Mouse (Mus musculus) ES-Bruce4 (cell line): Measurements from ENCODE around the gene Men1. TPM values are rescaled to one million over a fixed set of nuclear protein-coding genes. Genes with fewer than 3 reads are reported as not detected.
A peak's percentile ranks its signal among the peaks of the same experiment; 100 is the strongest.

Experiments
- H3K27ac ChIP-seq: 2 replicates; pipeline ENCODE4 v1.5.1; 2012; ENCODE audit warnings: low read length, inconsistent platforms; ENCODE audit not compliant: insufficient read depth
- H3K27me3 ChIP-seq: 2 replicates; pipeline ENCODE4 v1.6.1; 2012; ENCODE audit warnings: mild to moderate bottlenecking, low read length, inconsistent platforms; ENCODE audit not compliant: control insufficient read depth, poor library complexity, insufficient read depth, severe bottlenecking
- H3K36me3 ChIP-seq: 2 replicates; pipeline ENCODE4 v1.6.1; 2012; ENCODE audit warnings: inconsistent platforms, mild to moderate bottlenecking, low read length, moderate library complexity; ENCODE audit not compliant: control insufficient read depth, poor library complexity, insufficient read depth, severe bottlenecking
- H3K4me1 ChIP-seq: one replicate; pipeline ENCODE4 v1.8.1; 2011; ENCODE audit warnings: low read length; ENCODE audit not compliant: control insufficient read depth, insufficient read depth
- H3K4me3 ChIP-seq: 2 replicates; pipeline ENCODE4 v1.5.1; 2011; ENCODE audit warnings: low read depth, mild to moderate bottlenecking, low read length
- H3K9ac ChIP-seq: 2 replicates; pipeline ENCODE4 v1.6.1; 2012; ENCODE audit warnings: low read depth, mild to moderate bottlenecking, inconsistent platforms; ENCODE audit not compliant: poor library complexity, severe bottlenecking
- H3K9me3 ChIP-seq: replicated peaks from 2 replicates; pipeline ENCODE4 v1.6.1; 2012; ENCODE audit warnings: mild to moderate bottlenecking, low read length, inconsistent platforms; ENCODE audit not compliant: control insufficient read depth, poor library complexity, insufficient read depth, severe bottlenecking
- CTCF ChIP-seq: IDR thresholded peaks from one replicate; pipeline ENCODE4 v1.8.1; 2011; ENCODE audit warnings: low read depth, low read length
- EP300 ChIP-seq: IDR thresholded peaks from 2 replicates; pipeline ENCODE4 v1.6.1; 2011; ENCODE audit warnings: low read depth, low read length; ENCODE audit not compliant: insufficient read depth
- POLR2A ChIP-seq: IDR thresholded peaks from one replicate; pipeline ENCODE4 v1.8.1; 2011; ENCODE audit warnings: low read length; ENCODE audit not compliant: insufficient read depth
- polyA plus RNA-seq: library from polyadenylated mRNA; stranded (reverse); fragments of >200 nt; gene quantifications from 2 replicates; pipeline ENCODE4 v1.2.4, GENCODE M21; 2011; ENCODE audit warnings: low read depth; ENCODE audit not compliant: missing spikeins, insufficient read depth, insufficient read length

Men1 gene
- polyA plus RNA-seq, 1 experiment = 40.5 TPM

- H3K4me3 ChIP-seq = no peak overlapping the region
- H3K4me1 ChIP-seq = peaks cover 8% of the 10 kb centered on the region
- H3K27ac ChIP-seq = no peak overlapping the region
- H3K9me3 ChIP-seq = no peaks in the 10 kb centered on the region
- no peaks in the 10 kb centered on the region for H3K27me3 ChIP-seq
- H3K36me3 ChIP-seq = peaks cover 2% of the 10 kb centered on the region; the same call in 1 of the 2 replicates
- H3K9ac ChIP-seq = no peak overlapping the region
- no peak for TF ChIP-seq CTCF
These were observed 30.9 kb upstream of the Men1 start for GRCm38 (mm10) chr19:6303831-6304230.

GRCm38 (mm10) chr19:6304787-6305516 is 29.8 kb upstream of the Men1 start:
- TF ChIP-seq CTCF = peak; percentile 96
- no peak for TF ChIP-seq POLR2A
- no peak for TF ChIP-seq EP300
- Histone ChIP-seq H3K36me3 (peaks cover 8% of the 10 kb centered on the region), H3K27me3 (no peaks in the 10 kb centered on the region), H3K9me3 (no peaks in the 10 kb centered on the region), H3K9ac (peak overlapping the region; percentile 16; the same call in 1 of the 2 replicates), H3K4me1 (peaks cover 5% of the 10 kb centered on the region), H3K4me3 (no peak overlapping the region), H3K27ac (no peak overlapping the region)

GRCm38 (mm10) chr19:6305517-6306115 is 29.2 kb upstream of the Men1 start:
- Histone ChIP-seq H3K9ac (peak overlapping the region; percentile 76), H3K27me3 (no peaks in the 10 kb centered on the region), H3K27ac (no peak overlapping the region), H3K36me3 (peaks cover 15% of the 10 kb centered on the region), H3K4me1 (peaks cover 2% of the 10 kb centered on the region), H3K9me3 (no peaks in the 10 kb centered on the region), H3K4me3 (peak overlapping the region; percentile 78)
- TF ChIP-seq POLR2A (no peak), CTCF (no peak), EP300 (no peak)

- peak within 1 kb of the TSS; percentile 73 for H3K27ac ChIP-seq
- peak within 1 kb of the TSS; percentile 76 for H3K9ac ChIP-seq
- no peaks in the 10 kb centered on the region for H3K27me3 ChIP-seq
- TF ChIP-seq EP300 = no peak
- TF ChIP-seq CTCF = no peak
- no peak for TF ChIP-seq POLR2A
- no peaks in the 10 kb centered on the region for H3K9me3 ChIP-seq
- H3K4me1 ChIP-seq = no peaks in the 10 kb centered on the region
- peaks cover 20% of the 10 kb centered on the region for H3K36me3 ChIP-seq
- peak within 1 kb of the TSS; percentile 91 for H3K4me3 ChIP-seq
These were observed 28.6 kb upstream of the Men1 start, which contains the start of gene Cdc42bpg for GRCm38 (mm10) chr19:6306137-6306551. Gene Cdc42bpg, plus strand, starts transcription at chr19:6306456.

- Histone ChIP-seq H3K9me3 (no peaks in the 10 kb centered on the region), H3K4me1 (no peaks in the 10 kb centered on the region), H3K4me3 (peak overlapping the region; percentile 91), H3K9ac (peak overlapping the region; percentile 76), H3K36me3 (peaks cover 24% of the 10 kb centered on the region), H3K27me3 (no peaks in the 10 kb centered on the region), H3K27ac (peak overlapping the region; percentile 73)
- TF ChIP-seq POLR2A = no peak
- peak; percentile 72 for TF ChIP-seq CTCF
- TF ChIP-seq EP300 = no peak
These were observed 28.2 kb upstream of the Men1 start for GRCm38 (mm10) chr19:6306586-6306985.

GRCm38 (mm10) chr19:6307733-6308531 is 26.8 kb upstream of the Men1 start:
- Histone ChIP-seq H3K4me3 (peak overlapping the region; percentile 91), H3K9me3 (no peaks in the 10 kb centered on the region), H3K36me3 (peaks cover 35% of the 10 kb centered on the region), H3K27me3 (no peaks in the 10 kb centered on the region), H3K27ac (peak overlapping the region; percentile 73; the same call in 1 of the 2 replicates), H3K9ac (peak overlapping the region; percentile 76), H3K4me1 (no peaks in the 10 kb centered on the region)
- TF ChIP-seq POLR2A (no peak), EP300 (no peak), CTCF (no peak)
